Mouse (Mus musculus) naive thymus-derived CD4-positive, alpha-beta T cell, adult 2 months (primary cell): ENCODE data around the gene Thrb.

Experiments
- DNase-seq: peaks from one replicate; pipeline ENCODE4 v3.0.0-alpha.2; 2011; ENCODE audit warnings: low read depth

The Thrb gene

DNA sequence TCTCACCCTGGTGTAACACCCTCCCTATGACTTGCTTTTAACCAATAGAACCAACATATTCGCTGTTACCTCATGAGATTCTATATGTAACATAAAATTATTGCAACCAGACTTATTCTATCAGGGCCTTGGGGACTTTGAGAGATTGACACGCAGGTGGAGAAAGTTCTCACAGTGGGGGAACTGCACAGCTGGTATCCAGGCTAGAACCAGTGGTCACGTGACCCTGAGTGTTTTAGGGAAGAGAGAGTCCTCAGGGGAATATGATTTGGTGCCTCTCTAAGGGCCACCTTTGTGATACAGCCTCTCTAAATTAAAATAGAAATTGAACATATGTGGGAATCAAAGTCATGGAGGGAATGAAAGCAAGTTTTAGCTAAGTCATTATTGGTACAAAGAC lies 371.9 kb downstream of the Thrb start:
- DNase-seq = no peak

DNA sequence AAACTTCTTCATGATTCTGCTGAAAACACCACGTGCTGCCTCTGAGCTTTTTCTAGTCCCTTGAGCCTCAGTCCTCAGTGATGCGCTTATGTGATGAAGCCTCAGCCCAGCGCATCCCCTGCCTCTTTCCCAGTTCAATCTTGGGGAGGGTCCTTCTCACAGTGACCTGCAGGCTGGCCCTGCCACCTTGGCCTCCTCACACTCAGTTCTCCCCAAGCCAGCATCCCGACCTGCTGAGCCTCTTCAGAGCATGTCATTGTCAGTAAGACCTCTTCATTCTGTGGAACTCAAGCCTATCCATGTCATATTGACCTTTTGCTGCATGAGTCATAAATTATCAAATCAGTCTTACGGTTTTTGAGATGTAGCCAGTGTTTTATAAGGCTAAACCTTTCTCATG lies 376.5 kb downstream of the Thrb start:
- DNase-seq = no peak

DNA sequence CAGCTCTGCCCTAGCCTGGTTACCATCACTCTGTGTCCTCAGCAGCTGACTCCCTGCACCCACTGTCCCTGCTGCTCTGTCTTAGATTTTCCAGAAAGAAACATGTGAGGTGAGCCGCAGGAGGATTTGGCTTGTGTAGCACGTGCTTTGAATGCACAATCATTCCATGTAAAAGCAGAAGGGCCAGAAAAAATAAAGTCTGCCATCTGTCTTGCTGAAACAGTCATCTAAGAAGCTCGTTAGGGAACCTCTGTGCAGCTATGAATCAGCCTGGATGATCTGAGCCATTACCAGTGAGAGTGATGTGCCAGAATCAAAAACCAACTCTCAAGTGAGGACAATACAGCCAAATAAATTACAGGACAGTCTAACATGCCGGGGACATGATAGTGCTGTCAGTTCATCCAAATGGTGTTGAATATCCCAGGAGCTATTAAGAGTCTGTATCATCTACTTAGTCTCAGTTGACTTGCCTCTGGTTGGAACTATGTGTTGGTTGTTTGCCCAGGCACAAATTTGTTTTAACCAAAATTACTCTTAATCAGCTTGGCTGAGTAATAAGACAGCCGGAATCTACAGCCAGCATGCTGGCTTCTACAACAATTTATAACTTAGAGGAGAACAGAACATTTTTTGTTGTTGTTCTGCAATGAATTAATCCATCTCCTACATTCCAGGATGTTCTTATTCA lies 402.2 kb downstream of the Thrb start:
- no peak for DNase-seq
